Mouse (Mus musculus): ENCODE measurements around the gene Grwd1.

DNA sequence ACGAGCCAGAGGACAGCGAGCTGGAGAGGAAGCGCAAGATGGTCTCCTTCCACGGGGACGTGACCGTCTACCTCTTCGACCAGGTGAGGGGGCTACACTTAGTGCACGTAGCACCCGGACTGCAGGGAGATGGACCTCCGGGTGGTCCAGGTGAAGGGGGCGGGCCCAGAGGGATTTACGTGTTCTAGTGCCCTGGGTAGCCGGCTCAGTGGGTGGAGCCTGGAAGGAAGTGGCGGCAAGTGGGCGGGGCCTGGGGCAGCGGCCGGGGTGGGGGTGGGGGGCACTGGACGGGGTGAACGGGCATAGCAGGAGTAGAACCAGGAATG, 32.3 kb downstream of the Grwd1 start:
- TF ChIP-seq CTCF (IDR thresholded peaks at IDR 0.05; ENCODE audit: low read depth) (no peak), EP300 (IDR thresholded peaks at IDR 0.05; ENCODE audit: low read depth) (no peak)

Data from liver, postnatal 0 days (tissue).